Mouse (Mus musculus) limb, embryonic 11.5 days (tissue): ENCODE results near the gene Snapc1. TPM values are rescaled to one million over a fixed set of nuclear protein-coding genes. Genes with fewer than 3 reads are reported as not detected.

ENCODE experiments used
- ATAC-seq: fragments of 200-750 bp; cut with Nextera tagmentation; 2 replicates; pipeline ENCODE4 v1.8.0; 2017; ENCODE audit warnings: low read depth; ENCODE audit not compliant: insufficient number of reproducible peaks, low FRiP score, low TSS enrichment
- DNase-seq: peaks from one replicate; pipeline ENCODE4 v3.0.0-alpha.2; 2015; ENCODE audit warnings: low spot score
- H3K27ac ChIP-seq: fragments of 300-500 bp; sonication (generic); replicated peaks from 2 replicates; pipeline ENCODE4 v1.5.1; 2014; ENCODE audit warnings: low read depth, mild to moderate bottlenecking, low read length
- H3K27me3 ChIP-seq: fragments of 300-500 bp; sonication (generic); 2 replicates; pipeline ENCODE4 v1.6.1; 2014; ENCODE audit warnings: mild to moderate bottlenecking, low read length, mixed read lengths; ENCODE audit not compliant: control insufficient read depth, insufficient read depth
- H3K36me3 ChIP-seq: fragments of 300-500 bp; sonication (generic); 2 replicates; pipeline ENCODE4 v1.6.1; 2014; ENCODE audit warnings: mild to moderate bottlenecking, low read length, moderate library complexity, mixed read lengths; ENCODE audit not compliant: control insufficient read depth, insufficient read depth
- H3K4me1 ChIP-seq: fragments of 300-500 bp; sonication (generic); 2 replicates; pipeline ENCODE4 v1.6.1; 2014; ENCODE audit warnings: low read length, mixed read lengths; ENCODE audit not compliant: control insufficient read depth, insufficient read depth
- H3K4me2 ChIP-seq: fragments of 300-500 bp; sonication (generic); 2 replicates; pipeline ENCODE4 v1.6.1; 2014; ENCODE audit warnings: low read depth, mild to moderate bottlenecking, moderate library complexity; ENCODE audit not compliant: severe bottlenecking
- H3K4me3 ChIP-seq: fragments of 300-500 bp; sonication (generic); 2 replicates; pipeline ENCODE4 v1.5.1; 2014; ENCODE audit warnings: low read depth, low read length
- H3K9ac ChIP-seq: fragments of 300-500 bp; sonication (generic); 2 replicates; pipeline ENCODE4 v1.6.1; 2014; ENCODE audit warnings: mild to moderate bottlenecking, low read length
- H3K9me3 ChIP-seq: fragments of 300-500 bp; sonication (generic); 2 replicates; pipeline ENCODE4 v1.6.1; 2016; ENCODE audit warnings: low read length; ENCODE audit not compliant: control insufficient read depth
- WGBS: fragments of 180-500 bp; shearing (Covaris S2); extraction: QIAGEN DNeasy Blood & Tissue Kit; methylation state at CpG from one replicate; pipeline ENCODE4 v1.1.7; 2014; 5-methylcytosine and 5-hydroxymethylcytosine counted together
- polyA plus RNA-seq: library from polyadenylated mRNA; unstranded; fragments of >200 nt; fragmentation: Nextera tagmentation; extraction: Ambion mirVana; gene quantifications from 2 replicates; pipeline ENCODE4 v1.2.1, GENCODE M21; 2014

Gene Snapc1
- 19.2 and 22.2 TPM in 2 replicates for polyA plus RNA-seq

DNA sequence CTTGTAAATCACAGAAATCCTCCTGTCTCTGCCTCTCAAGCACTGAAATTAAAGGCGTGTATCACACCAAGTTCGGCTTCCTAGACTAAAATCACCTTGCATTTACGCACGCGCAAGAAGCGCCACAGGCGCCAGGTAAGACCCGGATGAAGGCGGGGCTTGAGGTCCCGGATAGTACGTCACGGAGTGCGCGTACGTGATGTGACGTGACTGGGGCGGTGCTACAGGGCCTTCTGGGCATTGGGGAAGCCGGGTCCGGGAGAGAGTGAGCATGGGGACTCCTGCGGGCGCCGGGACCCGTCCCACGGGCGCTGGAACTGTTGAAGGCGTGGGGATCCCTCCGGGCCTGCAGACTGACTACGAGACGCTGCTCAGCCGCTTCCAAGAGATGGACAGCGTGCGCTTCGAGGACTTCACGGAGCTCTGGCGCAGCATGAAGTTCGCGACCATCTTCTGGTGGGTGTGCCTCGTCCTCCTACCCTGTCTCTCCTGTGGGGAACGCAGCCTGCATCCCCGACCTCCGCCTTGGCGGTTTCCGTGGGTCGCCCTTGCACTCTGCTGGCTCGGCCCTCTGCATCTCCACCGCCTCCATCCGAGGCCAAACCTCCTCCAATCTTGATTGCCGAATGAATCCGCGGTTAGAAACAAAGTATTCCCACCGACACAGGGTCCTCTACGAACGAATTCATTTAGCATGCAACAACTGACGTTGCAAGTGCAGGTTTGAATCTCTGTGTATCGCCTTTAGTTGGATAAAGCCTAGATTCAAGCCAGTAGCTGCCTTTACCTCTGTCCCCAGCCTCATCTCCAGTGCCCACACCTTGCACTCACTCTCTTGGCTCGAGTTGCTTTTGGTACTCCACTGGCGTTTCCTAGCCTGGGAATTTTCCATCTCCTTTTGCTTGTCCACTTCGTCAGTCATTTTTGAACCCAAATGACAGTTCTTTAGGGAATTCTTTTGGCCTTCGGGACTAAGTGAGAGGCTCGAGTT lies at the start of gene Snapc1:
Gene Snapc1, plus strand, starts transcription at position 191 of the 991 bp plus-strand sequence.
- ATAC-seq (peak; percentile 99), DNase-seq (peak; percentile 98)
- H3K27me3 ChIP-seq: no peaks in the 10 kb centered on the region
- H3K9me3 ChIP-seq: no peaks in the 10 kb centered on the region
- WGBS: 1% methylated on average over 60 of the region's 60 CpGs
- peaks cover 4% of the 10 kb centered on the region; the same call in 1 of the 2 replicates for H3K36me3 ChIP-seq
- peak within 1 kb of the TSS; percentile 87 for H3K9ac ChIP-seq
- 0 out of 2 replicates have a peak, but pooled peaks cover 7% of the 10 kb centered on the region for H3K4me1 ChIP-seq
- peak within 1 kb of the TSS; percentile 91 for H3K4me3 ChIP-seq
- H3K27ac ChIP-seq: 0 out of 2 replicates have a peak within 1 kb of the TSS, but pooled peaks have one; percentile 33
- peak within 1 kb of the TSS; percentile 82 for H3K4me2 ChIP-seq

DNA sequence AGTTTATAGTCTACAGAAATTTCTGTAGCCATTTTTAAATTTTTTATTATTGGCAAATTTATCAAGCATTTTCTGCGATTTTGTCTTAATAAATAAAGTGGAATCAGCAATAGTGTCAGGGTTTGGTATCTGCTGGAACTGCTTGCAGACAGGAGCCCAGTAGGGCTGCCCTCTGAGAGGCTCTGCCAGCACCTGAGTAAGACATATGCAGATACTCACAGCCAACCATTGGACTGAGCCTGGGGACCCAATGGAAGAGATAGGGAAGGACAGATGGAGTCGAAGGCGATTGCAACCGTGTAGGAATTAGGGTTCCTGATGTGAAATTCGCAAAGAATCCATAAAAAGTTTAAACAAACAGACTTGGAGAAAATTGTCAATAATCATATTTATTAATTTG lies 45.8 kb upstream of the Snapc1 start:
- no peaks in the 10 kb centered on the region for H3K4me1 ChIP-seq
- no peak for ATAC-seq
- no peaks in the 10 kb centered on the region for H3K27me3 ChIP-seq
- H3K9ac ChIP-seq: no peak overlapping the region
- DNase-seq: no peak
- no peaks in the 10 kb centered on the region for H3K9me3 ChIP-seq
- H3K4me2 ChIP-seq: no peak overlapping the region
- no peak overlapping the region for H3K4me3 ChIP-seq
- H3K36me3 ChIP-seq: no peaks in the 10 kb centered on the region
- 95% methylated on average over 5 of the region's 5 CpGs for WGBS
- no peak overlapping the region for H3K27ac ChIP-seq

DNA sequence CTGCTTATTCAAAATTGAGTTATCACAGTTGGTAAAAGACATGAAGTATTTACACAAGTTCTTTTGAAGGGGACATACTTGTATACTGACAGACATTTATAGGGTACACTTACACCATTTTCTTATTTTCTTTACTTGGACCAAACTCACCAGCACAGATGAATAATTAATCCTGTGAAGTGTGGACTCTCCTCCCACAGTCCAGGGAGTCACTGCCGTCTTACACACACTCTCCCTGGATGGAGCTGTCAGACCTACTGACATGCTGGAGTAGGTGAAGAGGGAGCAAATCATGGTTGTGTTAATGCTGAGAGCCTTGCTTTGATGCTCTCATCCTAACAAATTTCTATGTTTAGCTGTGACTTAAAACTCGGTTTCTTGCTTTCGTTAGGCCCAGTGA lies 34.0 kb upstream of the Snapc1 start:
- no peak for ATAC-seq
- 91% methylated on average over 3 of the region's 3 CpGs for WGBS

DNA sequence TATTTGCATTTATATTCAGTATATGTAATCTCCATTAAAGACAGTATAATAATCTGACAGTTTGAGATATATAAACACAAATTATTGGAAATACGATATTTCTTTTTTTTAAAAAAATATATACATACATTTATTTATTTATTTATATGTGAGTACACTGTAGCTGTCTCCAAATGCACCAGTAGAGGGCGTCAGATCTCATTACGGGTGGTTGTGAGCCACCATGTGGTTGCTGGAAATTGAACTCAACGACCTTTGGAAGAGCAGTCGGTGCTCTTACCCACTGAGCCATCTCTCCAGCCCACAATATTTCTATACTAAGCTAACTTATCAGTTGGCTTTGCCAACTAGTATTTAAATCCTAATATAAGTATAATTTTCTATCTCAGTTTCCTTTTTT lies 33.0 kb upstream of the Snapc1 start:
- no peak for ATAC-seq
- H3K27me3 ChIP-seq: no peaks in the 10 kb centered on the region
- H3K9me3 ChIP-seq: no peaks in the 10 kb centered on the region
- DNase-seq: peak; percentile 44
- H3K4me1 ChIP-seq: no peaks in the 10 kb centered on the region
- H3K4me2 ChIP-seq: no peak overlapping the region
- H3K9ac ChIP-seq: no peak overlapping the region
- WGBS: 59% methylated on average over 5 of the region's 5 CpGs
- peaks cover 7% of the 10 kb centered on the region; the same call in 1 of the 2 replicates for H3K36me3 ChIP-seq
- no peak overlapping the region for H3K4me3 ChIP-seq
- no peak overlapping the region for H3K27ac ChIP-seq

More for the DNA sequence above, 34.0 kb upstream of the Snapc1 start:
- no peak for DNase-seq
- Histone ChIP-seq H3K4me1 (no peaks in the 10 kb centered on the region), H3K9ac (no peak overlapping the region), H3K27ac (no peak overlapping the region), H3K4me2 (no peak overlapping the region), H3K4me3 (no peak overlapping the region), H3K9me3 (no peaks in the 10 kb centered on the region), H3K36me3 (peaks cover 7% of the 10 kb centered on the region; the same call in 1 of the 2 replicates), H3K27me3 (no peaks in the 10 kb centered on the region)

DNA sequence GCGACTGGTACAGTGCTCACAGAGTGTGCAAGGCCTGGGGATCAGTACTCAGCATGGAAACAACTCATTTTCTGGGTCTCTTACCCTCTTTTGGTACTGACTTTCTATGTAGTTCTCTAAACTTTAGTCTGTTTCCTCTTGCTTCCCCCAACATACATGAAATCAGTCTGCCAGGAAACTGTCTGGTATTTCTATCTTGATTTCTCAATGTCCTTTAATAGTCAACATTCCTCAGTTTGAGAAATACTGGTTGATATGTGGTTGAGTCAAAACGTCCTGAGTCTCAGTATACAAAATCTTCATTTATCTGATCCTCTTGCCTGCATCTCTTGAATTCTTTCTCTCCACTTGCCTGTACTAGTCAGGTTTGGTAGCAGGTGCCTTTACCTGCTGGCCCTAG lies 29.8 kb upstream of the Snapc1 start:
- H3K9ac ChIP-seq: no peak overlapping the region
- H3K27ac ChIP-seq: no peak overlapping the region
- 79% methylated on average over 2 of the region's 2 CpGs for WGBS
- no peak overlapping the region for H3K4me2 ChIP-seq
- H3K4me1 ChIP-seq: no peaks in the 10 kb centered on the region
- H3K9me3 ChIP-seq: no peaks in the 10 kb centered on the region
- no peaks in the 10 kb centered on the region for H3K27me3 ChIP-seq
- H3K4me3 ChIP-seq: no peak overlapping the region
- ATAC-seq (no peak), DNase-seq (no peak)
- H3K36me3 ChIP-seq: peaks cover 11% of the 10 kb centered on the region

DNA sequence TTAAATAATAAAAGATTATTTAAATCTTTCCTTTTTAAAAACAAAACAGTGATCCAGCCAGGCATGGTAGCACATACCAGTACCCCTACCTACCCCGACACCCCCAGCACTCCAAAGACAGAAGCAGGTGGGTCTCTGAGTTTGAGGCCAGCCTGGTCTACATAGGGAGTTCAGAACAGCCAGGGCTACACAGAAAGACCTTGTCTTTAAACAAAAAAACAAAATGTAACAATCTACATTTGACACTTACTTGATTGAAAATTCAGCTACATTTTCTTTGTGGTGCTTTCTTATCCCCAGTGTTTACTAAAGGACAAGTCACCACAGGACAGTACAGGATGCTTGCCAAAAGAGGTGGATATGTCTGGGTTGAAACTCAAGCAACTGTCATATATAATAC lies 26.9 kb upstream of the Snapc1 start, which contains the start of gene Gm49321:
Gene Gm49321, plus strand, starts transcription at position 301 of the 400 bp plus-strand sequence.
- H3K27me3 ChIP-seq: no peaks in the 10 kb centered on the region
- no peak for ATAC-seq
- no peak within 1 kb of the TSS for H3K4me3 ChIP-seq
- no peaks in the 10 kb centered on the region for H3K4me1 ChIP-seq
- H3K27ac ChIP-seq: no peak within 1 kb of the TSS
- H3K4me2 ChIP-seq: no peak within 1 kb of the TSS
- no peak for DNase-seq
- WGBS: 86% methylated on average over 1 of the region's 1 CpGs
- H3K9ac ChIP-seq: no peak within 1 kb of the TSS
- H3K36me3 ChIP-seq: peaks cover 12% of the 10 kb centered on the region
- no peaks in the 10 kb centered on the region for H3K9me3 ChIP-seq

DNA sequence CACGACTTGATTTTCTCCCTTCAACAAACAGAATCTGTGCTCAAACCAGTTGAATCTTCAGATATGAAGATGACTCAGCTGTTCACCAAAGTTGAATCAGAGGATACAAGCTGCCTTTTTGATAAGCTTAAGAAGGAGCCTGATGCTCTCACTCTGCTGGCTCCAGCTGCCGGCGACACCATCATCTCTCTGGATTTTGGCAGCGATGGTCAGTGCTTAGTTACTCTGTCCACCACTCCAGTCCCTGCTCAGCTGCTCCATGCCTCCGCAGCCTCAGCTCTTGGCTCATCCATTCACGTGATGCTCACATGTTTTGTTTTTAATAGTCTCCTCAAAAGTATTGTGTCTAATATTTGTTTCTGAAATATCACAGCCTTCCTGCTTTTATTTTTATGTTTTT lies 24.7 kb upstream of the Snapc1 start:
- DNase-seq (no peak), ATAC-seq (no peak)
- H3K9me3 ChIP-seq: no peaks in the 10 kb centered on the region
- no peak overlapping the region for H3K4me2 ChIP-seq
- no peak overlapping the region for H3K27ac ChIP-seq
- H3K4me1 ChIP-seq: no peaks in the 10 kb centered on the region
- H3K9ac ChIP-seq: no peak overlapping the region
- H3K4me3 ChIP-seq: no peak overlapping the region
- H3K36me3 ChIP-seq: peaks cover 11% of the 10 kb centered on the region
- H3K27me3 ChIP-seq: no peaks in the 10 kb centered on the region
- WGBS: 93% methylated on average over 6 of the region's 6 CpGs

DNA sequence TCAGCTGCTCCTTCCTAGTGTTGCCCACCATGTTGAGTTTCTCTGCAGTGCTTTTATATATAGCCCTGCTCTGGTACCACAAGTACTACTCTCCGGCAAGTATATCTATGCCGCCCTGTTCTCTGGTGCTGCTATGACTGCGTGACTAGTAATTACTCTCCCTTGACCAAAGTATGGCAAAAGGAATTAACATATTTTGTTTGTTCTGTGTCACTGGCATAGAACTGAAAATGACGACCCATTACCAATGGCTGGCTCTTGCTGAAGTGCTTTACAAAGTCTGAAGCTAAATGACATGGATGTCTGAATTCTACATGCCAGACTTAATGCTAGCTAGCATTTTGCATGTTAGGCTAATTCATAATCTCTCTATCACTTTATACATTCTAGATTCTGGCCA lies 15.9 kb upstream of the Snapc1 start:
- Histone ChIP-seq H3K27ac (no peak overlapping the region), H3K9me3 (no peaks in the 10 kb centered on the region), H3K4me3 (no peak overlapping the region), H3K4me1 (0 out of 2 replicates have a peak, but pooled peaks cover 4% of the 10 kb centered on the region), H3K4me2 (no peak overlapping the region), H3K27me3 (peaks cover 3% of the 10 kb centered on the region; the same call in 1 of the 2 replicates), H3K9ac (no peak overlapping the region), H3K36me3 (peaks cover 6% of the 10 kb centered on the region; the same call in 1 of the 2 replicates)
- ATAC-seq: no peak
- 92% methylated on average over 4 of the region's 4 CpGs for WGBS
- no peak for DNase-seq
